Mouse (Mus musculus) effector memory CD4-positive, alpha-beta T cell, adult 5 months (primary cell): ENCODE data around the gene Ezh1. TPM values are rescaled to one million over a fixed set of nuclear protein-coding genes. Genes with fewer than 3 reads are reported as not detected.

ENCODE experiments used
- polyA plus RNA-seq: library from polyadenylated mRNA; unstranded; fragments of 100-300 nt; shearing (Covaris generic); gene quantifications from one replicate; pipeline ENCODE4 v1.2.1, GENCODE M21; 2017

The Ezh1 gene
- 82.5 TPM for polyA plus RNA-seq

DNA sequence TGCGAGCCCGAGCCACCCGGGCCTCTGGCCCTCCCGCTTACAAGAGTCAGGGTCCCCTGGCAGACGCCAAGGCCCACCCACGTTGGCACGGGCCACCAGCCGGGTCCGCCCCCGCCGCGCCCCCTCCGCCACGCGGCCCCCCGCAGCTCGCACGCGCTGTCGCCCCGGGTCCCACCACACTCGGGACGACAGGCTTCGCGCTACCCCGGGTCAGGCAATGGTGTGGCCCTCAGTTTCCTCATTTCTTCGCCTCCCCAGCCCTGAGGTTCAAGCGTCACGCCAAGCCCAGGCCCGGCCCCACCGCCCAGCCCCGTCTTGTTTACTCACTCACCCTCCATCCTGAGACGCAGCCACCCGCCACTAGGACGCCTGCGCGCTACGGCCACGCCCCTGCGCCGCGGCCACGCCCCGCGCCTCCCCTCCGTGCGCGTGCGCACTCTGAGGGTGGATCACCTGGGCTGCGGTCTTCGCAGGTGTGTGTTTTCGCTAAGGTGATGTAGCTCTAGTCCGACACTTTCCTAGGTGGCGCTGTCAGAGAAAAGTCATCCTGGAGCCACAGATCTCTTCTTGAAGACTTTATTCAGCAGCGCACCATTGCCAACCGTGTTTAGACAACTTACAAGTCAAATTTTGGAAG, at the start of gene Ezh1:
Gene Ezh1 (minus strand): TSS at position 399 of the 637 bp plus-strand sequence.

GRCm38 (mm10) chr11:101259948-101260825, 33.9 kb upstream of the Ezh1 start, which contains the start of gene Wnk4:
Gene Wnk4, plus strand, starts transcription at chr11:101260567.

GRCm38 (mm10) chr11:101253613-101254389, 27.5 kb upstream of the Ezh1 start, which contains the start of gene Vps25:
Gene Vps25, plus strand, starts transcription at chr11:101253707.

DNA sequence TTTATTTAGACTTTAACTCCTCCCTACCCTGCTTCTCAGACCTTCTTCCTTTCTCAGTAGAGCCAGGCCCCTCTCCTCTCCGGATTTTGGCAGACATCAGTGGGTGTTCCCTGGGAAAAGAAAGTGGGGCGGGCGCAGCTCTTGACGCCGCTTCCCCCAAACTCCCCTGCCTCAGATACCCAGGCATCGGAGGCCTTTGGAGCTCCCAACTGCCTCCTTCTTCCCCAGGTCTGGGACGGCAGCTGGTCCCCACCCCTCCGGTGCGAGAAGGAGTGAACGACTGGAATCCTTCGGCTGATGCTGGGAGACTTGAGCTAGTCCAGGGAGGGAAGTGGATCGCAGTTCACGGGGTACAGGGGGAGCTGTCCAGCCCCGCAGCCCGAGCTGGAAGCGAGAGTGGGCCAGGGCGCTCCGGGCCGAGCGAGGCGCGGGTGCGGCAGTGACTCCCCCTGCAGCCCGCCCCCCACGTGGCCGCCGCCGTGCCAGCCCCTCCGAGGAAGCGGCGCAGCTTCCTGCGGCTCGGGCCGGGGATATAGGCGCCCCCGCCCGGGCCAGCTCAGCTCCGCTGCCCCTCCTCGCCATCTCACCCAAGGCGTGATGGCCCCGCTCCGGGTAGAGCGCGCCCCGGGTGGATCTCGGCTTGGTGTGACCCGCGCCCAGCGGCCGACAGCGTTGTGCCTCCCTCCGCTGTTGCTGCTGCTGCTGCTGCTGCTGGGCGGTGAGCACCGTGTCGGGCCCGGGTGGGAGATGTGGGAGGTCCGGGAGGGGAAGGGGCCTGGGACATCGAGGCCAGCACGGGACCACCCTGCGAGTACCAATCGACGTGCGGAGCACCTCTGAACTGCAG, 19.8 kb upstream of the Ezh1 start, which contains the start of gene Ramp2:
Gene Ramp2 (plus strand): TSS at position 174 of the 847 bp plus-strand sequence.

DNA sequence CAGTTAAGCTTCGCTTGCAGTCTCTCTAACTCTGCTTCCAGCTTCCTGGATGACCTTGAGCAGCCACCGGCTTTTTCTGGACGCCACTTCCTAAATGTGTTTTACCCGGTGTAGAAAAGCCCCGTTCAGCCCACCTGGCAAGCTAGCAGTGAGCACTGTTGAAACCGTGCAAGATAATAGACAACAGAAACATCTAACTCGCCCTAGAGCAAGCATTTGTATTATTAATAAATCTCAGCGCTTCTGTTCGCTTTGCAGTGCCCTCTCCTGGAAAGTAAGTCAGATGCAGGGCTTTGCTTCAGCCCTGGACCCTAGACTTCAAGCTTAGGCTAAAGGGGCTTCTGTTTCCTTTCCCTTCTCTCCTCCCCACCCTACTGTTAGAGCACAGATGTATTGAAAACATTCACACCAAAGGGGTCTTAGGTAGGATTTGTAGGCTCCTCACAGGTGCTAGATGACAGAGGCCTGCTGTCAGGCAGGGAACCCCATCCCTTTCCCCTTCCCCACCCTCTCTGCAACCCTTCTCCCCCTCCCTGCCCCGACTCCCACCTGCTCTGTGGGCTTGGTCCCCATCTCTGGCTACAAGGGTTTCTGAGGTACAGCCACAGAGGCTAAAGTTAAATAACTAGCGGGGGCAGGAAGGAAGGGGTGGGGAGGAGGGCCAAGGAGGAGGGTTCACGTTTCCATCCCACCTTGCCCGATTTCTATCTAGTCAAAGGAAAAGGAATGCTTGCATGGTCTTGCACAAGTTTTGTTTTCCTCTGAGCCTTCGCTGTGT, 51.2 kb downstream of the Ezh1 start, which contains the start of gene Ccr10:
Gene Ccr10 (minus strand): TSS at position 593 of the 778 bp plus-strand sequence.

GRCm38 (mm10) chr11:101170811-101171610, 55.3 kb downstream of the Ezh1 start, which contains the start of gene Plekhh3:
Gene Plekhh3, minus strand, starts transcription at chr11:101171351.

DNA sequence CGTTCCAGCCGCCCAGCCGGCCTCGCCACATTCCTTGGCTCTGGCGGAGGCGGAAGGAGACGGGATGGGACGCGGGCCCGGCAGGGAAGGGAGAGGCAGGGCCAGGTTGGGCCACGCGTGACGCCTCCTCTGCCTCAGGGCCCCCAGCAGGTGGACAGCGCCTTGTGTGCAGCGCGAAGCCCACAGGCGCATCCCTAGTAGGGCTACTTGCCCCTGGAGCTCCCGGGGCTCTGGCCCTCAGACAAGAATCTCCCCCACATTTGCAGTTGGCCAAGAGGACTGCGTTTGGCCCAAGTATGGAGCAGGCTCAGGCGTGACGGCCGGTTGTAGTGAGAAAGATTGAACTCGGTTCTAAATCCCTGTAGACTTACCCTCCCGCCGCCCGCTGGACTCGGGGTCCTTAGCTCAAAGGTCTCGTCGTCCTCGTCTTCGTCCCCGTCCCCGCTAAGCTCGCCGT, 55.9 kb downstream of the Ezh1 start, which contains the start of gene Cntnap1:
Gene Cntnap1 (plus strand): TSS at position 170 of the 457 bp plus-strand sequence.

DNA sequence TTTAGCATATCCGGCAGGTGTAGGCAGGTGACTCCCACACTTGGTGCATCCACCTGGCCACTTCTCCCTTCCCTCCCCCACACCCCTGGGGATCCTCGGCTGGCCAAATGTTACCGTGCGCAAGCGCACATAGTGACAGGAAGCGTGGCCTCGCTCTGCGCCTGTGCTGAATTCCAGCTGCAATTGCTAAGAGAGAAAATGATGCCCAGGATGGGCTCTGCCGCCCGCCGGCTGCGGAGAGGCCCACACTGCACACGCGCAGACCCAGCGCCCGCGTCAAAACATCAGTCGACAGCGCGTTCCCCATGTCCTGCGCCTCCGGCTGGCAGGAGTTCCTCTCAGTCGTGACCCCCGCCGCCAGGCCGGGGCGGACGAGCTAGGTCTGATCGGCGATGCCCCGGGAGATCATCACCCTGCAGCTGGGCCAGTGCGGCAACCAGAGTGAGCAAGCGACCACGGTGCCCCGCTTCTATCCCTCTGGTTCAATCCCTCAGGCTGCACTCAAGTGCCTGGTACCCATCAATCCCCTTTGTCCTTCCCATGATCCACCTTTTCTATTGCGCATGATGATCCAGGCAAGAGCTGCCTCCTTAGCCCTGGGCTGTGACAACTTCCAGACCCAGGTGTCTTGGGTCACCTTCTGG, 70.4 kb downstream of the Ezh1 start, which contains the start of gene Tubg2:
Gene Tubg2 (plus strand): TSS at position 180 of the 644 bp plus-strand sequence.

Other genes starting within 250 kb of the Ezh1 start
- gene Atp6v0a1, start 217.0 kb downstream of the Ezh1 start, polyA plus RNA-seq = 1.00 TPM
- gene Naglu, start 156.5 kb downstream of the Ezh1 start, polyA plus RNA-seq = 7.1 TPM
- not detected for gene Hsd17b1, start 148.1 kb downstream of the Ezh1 start, polyA plus RNA-seq
- gene Coasy, start 143.9 kb downstream of the Ezh1 start, polyA plus RNA-seq = 7.8 TPM
- 56.1 TPM for gene Mlx, start 139.2 kb downstream of the Ezh1 start, polyA plus RNA-seq
- 4.1 TPM for gene Psmc3ip, start 131.0 kb downstream of the Ezh1 start, polyA plus RNA-seq
- gene Retreg3, start 106.6 kb downstream of the Ezh1 start, polyA plus RNA-seq = 58.4 TPM
- 12.5 TPM for gene Tubg1, start 106.5 kb downstream of the Ezh1 start, polyA plus RNA-seq
- 1.1 TPM for gene Tubg2, start 70.6 kb downstream of the Ezh1 start, polyA plus RNA-seq
- gene Cntnap1, start 55.9 kb downstream of the Ezh1 start, polyA plus RNA-seq = 0.21 TPM
- gene Plekhh3, start 55.1 kb downstream of the Ezh1 start, polyA plus RNA-seq = 0.15 TPM
- 0.94 TPM for gene Ccr10, start 51.0 kb downstream of the Ezh1 start, polyA plus RNA-seq
- gene Ramp2, start 19.6 kb upstream of the Ezh1 start, polyA plus RNA-seq = not detected
- gene Vps25, start 27.2 kb upstream of the Ezh1 start, polyA plus RNA-seq = 78.1 TPM
- 0.62 TPM for gene Wnk4, start 34.1 kb upstream of the Ezh1 start, polyA plus RNA-seq
- not detected for gene Cntd1, start 52.5 kb upstream of the Ezh1 start, polyA plus RNA-seq
- 41.6 TPM for gene Coa3, start 52.7 kb upstream of the Ezh1 start, polyA plus RNA-seq
- 194 TPM for gene Becn1, start 75.8 kb upstream of the Ezh1 start, polyA plus RNA-seq
- gene Psme3, start 89.8 kb upstream of the Ezh1 start, polyA plus RNA-seq = 157 TPM
- gene Aoc2, start 98.6 kb upstream of the Ezh1 start, polyA plus RNA-seq = 3.6 TPM
- gene Aoc3, start 104.1 kb upstream of the Ezh1 start, polyA plus RNA-seq = not detected
- gene G6pc, start 141.1 kb upstream of the Ezh1 start, polyA plus RNA-seq = not detected
- gene Aarsd1, start 191.2 kb upstream of the Ezh1 start, polyA plus RNA-seq = 28.2 TPM
- 1.2 TPM for gene Gm27029, start 198.3 kb upstream of the Ezh1 start, polyA plus RNA-seq
- gene Rundc1, start 198.6 kb upstream of the Ezh1 start, polyA plus RNA-seq = 29.7 TPM
- 4.1 TPM for gene Ptges3l, start 198.9 kb upstream of the Ezh1 start, polyA plus RNA-seq
- 282 TPM for gene Rpl27, start 215.8 kb upstream of the Ezh1 start, polyA plus RNA-seq
- gene Ifi35, start 221.9 kb upstream of the Ezh1 start, polyA plus RNA-seq = 106 TPM
- gene Rnd2, start 238.5 kb upstream of the Ezh1 start, polyA plus RNA-seq = 0.36 TPM
- 0.80 TPM for gene Vat1, start 239.8 kb upstream of the Ezh1 start, polyA plus RNA-seq